Mouse (Mus musculus) stomach, adult 2 months (tissue): ENCODE measurements around the gene Olfr513. TPM values are rescaled to one million over a fixed set of nuclear protein-coding genes. Genes with fewer than 3 reads are reported as not detected.

Source experiments
- polyA plus RNA-seq: library from polyadenylated mRNA; depleted of rRNA; stranded (reverse); fragments of >200 nt; gene quantifications from 2 replicates; pipeline ENCODE4 v1.2.3, GENCODE M21; 2012; rRNA removed

Gene Olfr513
- not detected in 2 replicates for polyA plus RNA-seq

GRCm38 (mm10) chr7:108750673-108751072 lies at the start of gene Olfr513:
Gene Olfr513 (plus strand): TSS chr7:108750973.

DNA sequence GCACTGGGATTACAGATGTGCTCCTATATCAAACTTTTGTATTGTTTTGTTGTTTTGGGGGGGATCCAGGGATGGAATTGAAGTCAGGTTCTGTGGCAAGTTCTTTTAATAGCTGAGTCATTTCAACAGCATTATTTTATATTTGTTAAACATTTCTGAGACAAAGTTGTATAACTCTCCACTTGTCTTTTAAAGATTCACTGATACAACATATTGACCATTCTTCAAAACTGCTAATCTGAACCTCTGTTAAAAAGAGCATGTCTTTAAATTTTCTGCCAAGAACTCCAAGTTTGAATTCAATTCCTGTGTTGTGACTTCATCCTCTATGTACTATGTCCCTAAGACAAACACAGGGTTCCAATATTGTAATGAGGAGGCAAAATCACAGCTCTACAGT lies 37.8 kb upstream of the Olfr513 start, which contains the start of gene Olfr512:
Olfr512 (plus strand) TSS at position 301 of the 400 bp plus-strand sequence.

Other genes with a start within 250 kb of the Olfr513 start
- gene Olfr502, start 225.9 kb upstream of the Olfr513 start, polyA plus RNA-seq, result not detected in 2 replicates
- gene Olfr503, start 206.4 kb upstream of the Olfr513 start, polyA plus RNA-seq, result not detected in 2 replicates
- not detected in 2 replicates for gene Olfr504, start 185.2 kb upstream of the Olfr513 start, polyA plus RNA-seq
- gene Olfr506, start 140.2 kb upstream of the Olfr513 start, polyA plus RNA-seq, result not detected in 2 replicates
- not detected in 2 replicates for gene Olfr507, start 129.2 kb upstream of the Olfr513 start, polyA plus RNA-seq
- not detected in 2 replicates for gene Olfr508, start 121.0 kb upstream of the Olfr513 start, polyA plus RNA-seq
- gene Olfr509, start 99.1 kb upstream of the Olfr513 start, polyA plus RNA-seq, result 0.03 TPM in 1 of 2 replicates, not detected in the other
- not detected in 2 replicates for gene Olfr510, start 84.6 kb upstream of the Olfr513 start, polyA plus RNA-seq
- gene Olfr512, start 37.7 kb upstream of the Olfr513 start, polyA plus RNA-seq, result not detected in 2 replicates
- gene Olfr514, start 75.0 kb downstream of the Olfr513 start, polyA plus RNA-seq, result not detected in 2 replicates
- not detected in 2 replicates for gene Olfr516, start 99.6 kb downstream of the Olfr513 start, polyA plus RNA-seq
- not detected in 2 replicates for gene Olfr517, start 121.4 kb downstream of the Olfr513 start, polyA plus RNA-seq
- not detected in 2 replicates for gene Olfr518, start 134.0 kb downstream of the Olfr513 start, polyA plus RNA-seq
- gene Olfr519, start 143.4 kb downstream of the Olfr513 start, polyA plus RNA-seq, result not detected in 2 replicates
- gene Nlrp10, start 179.2 kb downstream of the Olfr513 start, polyA plus RNA-seq, result 0.25 and 0.60 TPM in 2 replicates
- gene Eif3f, start 183.4 kb downstream of the Olfr513 start, polyA plus RNA-seq, result 145 and 383 TPM in 2 replicates
- gene Tub, start 199.4 kb downstream of the Olfr513 start, polyA plus RNA-seq, result 0.27 and 0.52 TPM in 2 replicates